Mouse (Mus musculus): ENCODE measurements around the gene Casp14. TPM values are rescaled to one million over a fixed set of nuclear protein-coding genes. Genes with fewer than 3 reads are reported as not detected.

The Casp14 gene
- total RNA-seq (2014; rRNA removed), result not detected in 2 replicates
- polyA plus RNA-seq (2015; fragmentation: Nextera tagmentation; extraction: Ambion mirVana), result not detected in 2 replicates

GRCm38 (mm10) chr10:78718056-78718455 is at the start of gene Casp14:
Casp14 (minus strand) TSS chr10:78718294.
- Histone ChIP-seq H3K9me3 (ENCODE audit: low read length) (no peaks in the 10 kb centered on the region), H3K27ac (ENCODE audit: low read depth, low read length) (no peak within 1 kb of the TSS), H3K36me3 (ENCODE audit: insufficient read depth) (no peaks in the 10 kb centered on the region), H3K4me2 (ENCODE audit: low read depth) (no peak within 1 kb of the TSS), H3K4me1 (ENCODE audit: insufficient read depth) (no peaks in the 10 kb centered on the region; the same call in 1 of the 2 replicates), H3K4me3 (ENCODE audit: low read depth, low read length) (no peak within 1 kb of the TSS), H3K9ac (no peak within 1 kb of the TSS), H3K27me3 (ENCODE audit: insufficient read depth, low read length) (no peaks in the 10 kb centered on the region)
- no peak for TF ChIP-seq CTCF (IDR thresholded peaks at IDR 0.05; ENCODE audit: low read depth)
- DNase-seq, result no peak
- WGBS, result 70% methylated on average over 11 of the region's 11 CpGs
- ATAC-seq, result no peak

- WGBS, result 86% methylated on average over 1 of the region's 1 CpGs
- ATAC-seq, result no peak
- H3K27me3 ChIP-seq (ENCODE audit: insufficient read depth, low read length), result no peaks in the 10 kb centered on the region
Measured at GRCm38 (mm10) chr10:78765570-78765969, 47.5 kb upstream of the Casp14 start.

GRCm38 (mm10) chr10:78756021-78756420 is 37.9 kb upstream of the Casp14 start:
- peak; percentile 89 for DNase-seq
- Histone ChIP-seq H3K27ac (ENCODE audit: low read depth, low read length) (no peak overlapping the region), H3K4me1 (ENCODE audit: insufficient read depth) (no peaks in the 10 kb centered on the region), H3K4me3 (ENCODE audit: low read depth, low read length) (no peak overlapping the region), H3K9ac (no peak overlapping the region), H3K27me3 (ENCODE audit: insufficient read depth, low read length) (no peaks in the 10 kb centered on the region), H3K36me3 (ENCODE audit: insufficient read depth) (no peaks in the 10 kb centered on the region), H3K9me3 (ENCODE audit: low read length) (no peaks in the 10 kb centered on the region), H3K4me2 (ENCODE audit: low read depth) (no peak overlapping the region)
- TF ChIP-seq CTCF (IDR thresholded peaks at IDR 0.05; ENCODE audit: low read depth), result peak; percentile 89
- WGBS, result 24% methylated on average over 6 of the region's 6 CpGs
- peak; percentile 7; the same call in 1 of the 2 replicates for ATAC-seq

More at GRCm38 (mm10) chr10:78765570-78765969, 47.5 kb upstream of the Casp14 start:
- no peaks in the 10 kb centered on the region for H3K4me1 ChIP-seq (ENCODE audit: insufficient read depth)
- H3K27ac ChIP-seq (ENCODE audit: low read depth, low read length), result no peak overlapping the region
- H3K9me3 ChIP-seq (ENCODE audit: low read length), result no peaks in the 10 kb centered on the region
- H3K9ac ChIP-seq, result no peak overlapping the region
- H3K4me2 ChIP-seq (ENCODE audit: low read depth), result no peak overlapping the region
- H3K36me3 ChIP-seq (ENCODE audit: insufficient read depth), result no peaks in the 10 kb centered on the region
- no peak for DNase-seq
- no peak overlapping the region for H3K4me3 ChIP-seq (ENCODE audit: low read depth, low read length)
- no peak for TF ChIP-seq CTCF (IDR thresholded peaks at IDR 0.05; ENCODE audit: low read depth)

GRCm38 (mm10) chr10:78752452-78753191 is 34.5 kb upstream of the Casp14 start, which contains the start of gene Ccdc105:
Ccdc105 (minus strand) TSS chr10:78753065.
- peak; percentile 10 for TF ChIP-seq CTCF (IDR thresholded peaks at IDR 0.05; ENCODE audit: low read depth)
- DNase-seq, result peak; percentile 95
- Histone ChIP-seq H3K4me1 (ENCODE audit: insufficient read depth) (no peaks in the 10 kb centered on the region), H3K9me3 (ENCODE audit: low read length) (no peaks in the 10 kb centered on the region), H3K9ac (peak within 1 kb of the TSS; percentile 83), H3K4me2 (ENCODE audit: low read depth) (peak within 1 kb of the TSS; percentile 89), H3K4me3 (ENCODE audit: low read depth, low read length) (peak within 1 kb of the TSS; percentile 49), H3K36me3 (ENCODE audit: insufficient read depth) (no peaks in the 10 kb centered on the region), H3K27ac (ENCODE audit: low read depth, low read length) (peak within 1 kb of the TSS; percentile 94), H3K27me3 (ENCODE audit: insufficient read depth, low read length) (no peaks in the 10 kb centered on the region)
- peak; percentile 96 for ATAC-seq
- 2% methylated on average over 61 of the region's 61 CpGs for WGBS

GRCm38 (mm10) chr10:78748946-78749345 is 30.9 kb upstream of the Casp14 start:
- Histone ChIP-seq H3K9ac (no peak overlapping the region), H3K4me3 (ENCODE audit: low read depth, low read length) (no peak overlapping the region), H3K4me1 (ENCODE audit: insufficient read depth) (no peaks in the 10 kb centered on the region), H3K9me3 (ENCODE audit: low read length) (no peaks in the 10 kb centered on the region), H3K27me3 (ENCODE audit: insufficient read depth, low read length) (no peaks in the 10 kb centered on the region), H3K36me3 (ENCODE audit: insufficient read depth) (no peaks in the 10 kb centered on the region), H3K27ac (ENCODE audit: low read depth, low read length) (no peak overlapping the region), H3K4me2 (ENCODE audit: low read depth) (no peak overlapping the region)
- 90% methylated on average over 6 of the region's 6 CpGs for WGBS
- DNase-seq, result no peak
- TF ChIP-seq CTCF (IDR thresholded peaks at IDR 0.05; ENCODE audit: low read depth), result no peak
- ATAC-seq, result no peak

GRCm38 (mm10) chr10:78748161-78748560 is 30.1 kb upstream of the Casp14 start:
- no peak for TF ChIP-seq CTCF (IDR thresholded peaks at IDR 0.05; ENCODE audit: low read depth)
- H3K36me3 ChIP-seq (ENCODE audit: insufficient read depth), result no peaks in the 10 kb centered on the region

GRCm38 (mm10) chr10:78747035-78747721 is 29.1 kb upstream of the Casp14 start:
- WGBS, result 4% methylated on average over 27 of the region's 27 CpGs

More at GRCm38 (mm10) chr10:78748161-78748560, 30.1 kb upstream of the Casp14 start:
- WGBS, result 85% methylated on average over 13 of the region's 13 CpGs
- DNase-seq (no peak), ATAC-seq (no peak)
- no peak overlapping the region for H3K27ac ChIP-seq (ENCODE audit: low read depth, low read length)
- H3K9me3 ChIP-seq (ENCODE audit: low read length), result no peaks in the 10 kb centered on the region
- no peak overlapping the region for H3K9ac ChIP-seq
- H3K4me2 ChIP-seq (ENCODE audit: low read depth), result peak overlapping the region; percentile 64
- H3K27me3 ChIP-seq (ENCODE audit: insufficient read depth, low read length), result no peaks in the 10 kb centered on the region
- peak overlapping the region; percentile 41 for H3K4me3 ChIP-seq (ENCODE audit: low read depth, low read length)
- no peaks in the 10 kb centered on the region for H3K4me1 ChIP-seq (ENCODE audit: insufficient read depth)

More at GRCm38 (mm10) chr10:78747035-78747721, 29.1 kb upstream of the Casp14 start:
- no peaks in the 10 kb centered on the region for H3K36me3 ChIP-seq (ENCODE audit: insufficient read depth)
- H3K4me3 ChIP-seq (ENCODE audit: low read depth, low read length), result peak overlapping the region; percentile 41
- peak; percentile 87 for ATAC-seq
- H3K27me3 ChIP-seq (ENCODE audit: insufficient read depth, low read length), result no peaks in the 10 kb centered on the region
- peak overlapping the region; percentile 47 for H3K9ac ChIP-seq
- peak overlapping the region; percentile 64 for H3K4me2 ChIP-seq (ENCODE audit: low read depth)
- TF ChIP-seq CTCF (IDR thresholded peaks at IDR 0.05; ENCODE audit: low read depth), result no peak
- DNase-seq, result peak; percentile 73
- H3K27ac ChIP-seq (ENCODE audit: low read depth, low read length), result no peak overlapping the region; the same call in 1 of the 2 replicates
- H3K9me3 ChIP-seq (ENCODE audit: low read length), result no peaks in the 10 kb centered on the region
- H3K4me1 ChIP-seq (ENCODE audit: insufficient read depth), result no peaks in the 10 kb centered on the region

Measured in forebrain, postnatal 0 days (tissue).